Mouse (Mus musculus) MEL (cell line): ENCODE results near the gene Tsg101.

ENCODE experiments used
- CTCF ChIP-seq, 3 experiments: IDR thresholded peaks in 2 of 3; conservative IDR thresholded peaks in 1 of 3; 2 replicates each; pipeline ENCODE4 v1.5.1; 2011 to 2012; ENCODE audit warnings: low read length in 3 of 3, low read depth in 2 of 3, mild to moderate bottlenecking in 2 of 3, improper control_type of control experiment in 1 of 3, inconsistent platforms in 1 of 3, mixed read lengths in 1 of 3, moderate library complexity in 1 of 3; ENCODE audit not compliant: control insufficient read depth in 1 of 3, insufficient read depth in 1 of 3, poor library complexity in 1 of 3, severe bottlenecking in 1 of 3
- EP300 ChIP-seq, 2 experiments: IDR thresholded peaks; 2 replicates each; pipeline ENCODE4 v1.6.1; 2011; ENCODE audit warnings: improper control_type of control experiment in 2 of 2, low read length in 2 of 2, low read depth in 1 of 2, mild to moderate bottlenecking in 1 of 2
- ETS1 ChIP-seq: IDR thresholded peaks from 2 replicates; pipeline ENCODE4 v1.6.1; 2012; ENCODE audit warnings: low read depth, mild to moderate bottlenecking, inconsistent platforms, low read length, improper control_type of control experiment, moderate library complexity
- MAX ChIP-seq: IDR thresholded peaks from 2 replicates; pipeline ENCODE4 v1.6.1; 2011; ENCODE audit warnings: low read length, improper control_type of control experiment
- MAZ ChIP-seq: IDR thresholded peaks from 2 replicates; pipeline ENCODE4 v1.6.1; 2012; ENCODE audit warnings: low read depth, mild to moderate bottlenecking, inconsistent platforms, low read length, improper control_type of control experiment
- NRF1 ChIP-seq: IDR thresholded peaks from 2 replicates; pipeline ENCODE4 v1.6.1; 2014; ENCODE audit warnings: low read depth, mild to moderate bottlenecking, inconsistent platforms, low read length, improper control_type of control experiment, moderate library complexity; ENCODE audit not compliant: poor library complexity, insufficient read depth, severe bottlenecking
- POLR2A ChIP-seq, 2 experiments: IDR thresholded peaks; 2 replicates each; pipeline ENCODE4 v1.6.1; 2011 to 2012; ENCODE audit warnings: low read length in 2 of 2, mild to moderate bottlenecking in 2 of 2, control low read depth in 1 of 2, improper control_type of control experiment in 1 of 2, low read depth in 1 of 2, moderate library complexity in 1 of 2; ENCODE audit not compliant: control insufficient read depth in 1 of 2, insufficient read depth in 1 of 2, poor library complexity in 1 of 2
- POLR2AphosphoS2 ChIP-seq: IDR thresholded peaks from 2 replicates; pipeline ENCODE4 v1.6.1; 2011; ENCODE audit warnings: low read length, improper control_type of control experiment
- RCOR1 ChIP-seq: IDR thresholded peaks from 2 replicates; pipeline ENCODE4 v1.6.1; 2012; ENCODE audit warnings: low read depth, mild to moderate bottlenecking, inconsistent platforms, low read length, improper control_type of control experiment
- SIN3A ChIP-seq: IDR thresholded peaks from 2 replicates; pipeline ENCODE4 v1.6.1; 2012; ENCODE audit warnings: low read length, improper control_type of control experiment, inconsistent platforms
- TAL1 ChIP-seq: IDR thresholded peaks from 2 replicates; pipeline ENCODE4 v1.6.1; 2012; ENCODE audit warnings: mild to moderate bottlenecking, inconsistent platforms, low read length, moderate library complexity, mixed read lengths
- TCF12 ChIP-seq: IDR thresholded peaks from 2 replicates; pipeline ENCODE4 v1.6.1; 2014; ENCODE audit warnings: low read depth, mild to moderate bottlenecking, inconsistent platforms, low read length, improper control_type of control experiment, moderate library complexity
- UBTF ChIP-seq: IDR thresholded peaks from 2 replicates; pipeline ENCODE4 v1.6.1; 2012; ENCODE audit warnings: low read depth, mild to moderate bottlenecking, inconsistent platforms, low read length, improper control_type of control experiment, moderate library complexity, borderline replicate concordance; ENCODE audit not compliant: insufficient read depth
- ZKSCAN1 ChIP-seq: IDR thresholded peaks from 2 replicates; pipeline ENCODE4 v1.6.1; 2012; ENCODE audit warnings: low read depth, mild to moderate bottlenecking, inconsistent platforms, low read length, improper control_type of control experiment, moderate library complexity

- TF ChIP-seq MAX = no peak
- no peak for TF ChIP-seq UBTF
- no peak for TF ChIP-seq POLR2A (IDR thresholded peaks at IDR 0.05; ENCODE audit: control insufficient read depth in 1 of 2, insufficient read depth in 1 of 2, low read depth in 1 of 2, low read length in 2 of 2, poor library complexity in 1 of 2)
- TF ChIP-seq MAZ = peak; percentile 46; the same call in 1 of the 2 replicates
- TF ChIP-seq TCF12 = peak; percentile 88
- no peak; the same call in 1 of the 2 replicates for TF ChIP-seq POLR2AphosphoS2
- TF ChIP-seq SIN3A = 0 out of 2 replicates have a peak, but pooled peaks have one; percentile 59
- TF ChIP-seq ETS1 = peak; percentile 69
- TF ChIP-seq CTCF (IDR thresholded peaks at IDR 0.05 in 2 of 3, conservative IDR thresholded peaks at IDR 0.05 in 1 of 3; ENCODE audit: control insufficient read depth in 1 of 3, insufficient read depth in 1 of 3, low read depth in 2 of 3, low read length in 3 of 3, poor library complexity in 1 of 3, severe bottlenecking in 1 of 3) = no peak
- peak; percentile 76 for TF ChIP-seq TAL1
- TF ChIP-seq RCOR1 = peak; percentile 85
- TF ChIP-seq ZKSCAN1 = no peak
- TF ChIP-seq NRF1 = no peak
- TF ChIP-seq EP300 (IDR thresholded peaks at IDR 0.05; ENCODE audit: low read depth in 1 of 2, low read length in 2 of 2) = peak; percentile 85
Observed at GRCm38 (mm10) chr7:46883304-46883703, 36.5 kb downstream of the Tsg101 start.
